Mouse (Mus musculus) spleen, embryonic (tissue): ENCODE measurements around the gene Amotl1.
"Not testable (repeated sequence)": the region's sequence is repeated elsewhere in the genome, so short reads cannot be mapped to it uniquely, and the experiment has no call there.

ENCODE experiments used
- CTCF ChIA-PET: fragments of 350-600 bp; sonication (Branson Sonifier 250); formaldehyde crosslinking; loops from one replicate; lab custom pipeline; 2022; lab: Charles Lee

The Amotl1 gene

GRCm38 (mm10) chr9:14644956-14645355 lies at the start of gene Amotl1:
Gene Amotl1 (minus strand): TSS chr9:14645056.
- CTCF ChIA-PET, result interaction anchor here (0.6 kb wide), 1 partner anchor 1899 kb away, joined by 3 read pairs; no protein-coding TSS in a partner anchor

- CTCF ChIA-PET, result no interaction called here
Observed at GRCm38 (mm10) chr9:14689376-14690108, 44.7 kb upstream of the Amotl1 start.

GRCm38 (mm10) chr9:14684363-14684762 lies 39.5 kb upstream of the Amotl1 start:
- CTCF ChIA-PET, result no interaction called here

- CTCF ChIA-PET, result no interaction called here
Observed at GRCm38 (mm10) chr9:14682741-14683140, 37.9 kb upstream of the Amotl1 start.

DNA sequence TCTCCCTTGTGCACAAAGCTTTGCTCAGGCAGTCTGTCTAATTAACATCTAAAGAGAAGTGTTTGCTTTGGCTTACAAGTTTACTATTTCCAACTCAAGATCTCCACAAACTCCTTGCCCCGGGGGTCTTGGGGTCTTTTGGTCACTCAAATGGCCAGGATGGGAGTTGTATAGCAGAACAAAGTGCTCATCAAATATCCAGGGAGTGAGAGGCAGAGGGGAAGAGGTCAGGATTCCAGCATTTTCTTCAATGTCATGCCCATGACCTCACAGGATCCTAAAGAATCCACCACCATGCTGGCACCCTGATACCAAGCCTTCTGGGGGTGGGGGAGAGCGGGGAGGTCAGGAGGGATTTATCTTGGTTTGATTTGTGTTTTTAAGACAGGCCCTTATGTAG lies 35.7 kb upstream of the Amotl1 start:
- CTCF ChIA-PET, result no interaction called here

- CTCF ChIA-PET, result no interaction called here
Observed at GRCm38 (mm10) chr9:14675707-14676691, 31.1 kb upstream of the Amotl1 start.

- CTCF ChIA-PET, result no interaction called here
Observed at GRCm38 (mm10) chr9:14674506-14674905, 29.6 kb upstream of the Amotl1 start.

DNA sequence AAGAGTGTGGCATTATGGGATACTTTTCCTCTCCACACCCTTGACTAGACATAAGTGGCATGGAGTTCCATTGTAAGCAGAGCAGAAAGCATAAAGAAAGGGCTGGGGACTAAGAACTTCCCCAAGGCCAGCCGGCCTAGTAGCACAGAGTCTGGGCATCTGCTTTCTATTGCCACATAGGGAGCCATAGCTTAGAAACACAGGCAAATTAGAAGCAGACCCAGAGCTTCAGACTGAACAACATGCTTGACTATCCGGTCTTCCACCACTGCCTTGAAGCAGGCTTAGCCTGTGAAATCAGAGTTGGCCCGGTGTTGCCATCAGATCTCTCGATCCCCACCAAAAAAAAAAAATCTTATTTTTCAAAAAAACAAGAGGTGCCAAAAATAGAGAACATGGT lies 28.3 kb upstream of the Amotl1 start:
- CTCF ChIA-PET, result no interaction called here

DNA sequence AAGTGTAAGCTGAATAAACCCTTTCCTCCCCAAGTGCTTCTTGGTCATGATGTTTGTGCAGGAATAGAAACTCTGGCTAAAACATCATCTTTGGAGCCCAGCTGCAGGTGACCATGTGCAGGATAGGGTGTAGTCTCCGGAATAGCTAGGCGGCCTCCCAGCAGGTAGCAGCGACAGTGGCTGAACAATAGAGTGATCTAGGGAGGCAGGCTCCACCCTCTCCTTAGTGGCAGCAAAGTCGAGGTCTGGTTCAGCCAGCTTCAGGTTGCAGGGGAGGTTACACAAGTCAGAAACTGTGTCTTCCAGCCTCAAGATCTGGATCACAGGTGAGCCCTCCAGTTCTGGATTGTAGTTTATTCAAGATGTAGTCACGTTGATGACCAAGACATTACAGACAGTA lies 27.1 kb upstream of the Amotl1 start:
- CTCF ChIA-PET, result not testable (repeated sequence)

- CTCF ChIA-PET, result no interaction called here
Observed at GRCm38 (mm10) chr9:14668382-14668781, 23.5 kb upstream of the Amotl1 start.

DNA sequence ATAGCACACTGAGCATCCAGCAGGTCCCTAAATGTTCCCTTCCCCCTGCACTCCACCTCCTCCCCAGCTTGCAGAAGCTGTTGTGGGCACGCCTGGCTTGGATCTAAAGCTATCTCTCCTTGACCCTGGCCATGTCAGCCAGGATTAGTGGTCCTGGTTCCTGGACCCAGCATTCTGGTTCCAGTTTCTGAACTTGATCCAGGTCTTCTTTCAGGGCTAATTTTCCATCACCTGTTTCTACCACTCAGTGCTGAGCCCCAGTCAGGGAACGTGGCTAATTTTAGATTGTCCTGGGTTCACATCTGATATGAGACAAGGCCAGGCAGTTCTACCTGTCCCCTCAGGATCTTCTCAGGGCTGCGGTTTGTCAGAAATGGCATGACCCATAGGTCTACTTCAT lies 21.2 kb upstream of the Amotl1 start:
- CTCF ChIA-PET, result no interaction called here

- CTCF ChIA-PET, result no interaction called here
Observed at GRCm38 (mm10) chr9:14663591-14663990, 18.7 kb upstream of the Amotl1 start.

- CTCF ChIA-PET, result no interaction called here
Observed at GRCm38 (mm10) chr9:14662876-14663275, 18.0 kb upstream of the Amotl1 start.

DNA sequence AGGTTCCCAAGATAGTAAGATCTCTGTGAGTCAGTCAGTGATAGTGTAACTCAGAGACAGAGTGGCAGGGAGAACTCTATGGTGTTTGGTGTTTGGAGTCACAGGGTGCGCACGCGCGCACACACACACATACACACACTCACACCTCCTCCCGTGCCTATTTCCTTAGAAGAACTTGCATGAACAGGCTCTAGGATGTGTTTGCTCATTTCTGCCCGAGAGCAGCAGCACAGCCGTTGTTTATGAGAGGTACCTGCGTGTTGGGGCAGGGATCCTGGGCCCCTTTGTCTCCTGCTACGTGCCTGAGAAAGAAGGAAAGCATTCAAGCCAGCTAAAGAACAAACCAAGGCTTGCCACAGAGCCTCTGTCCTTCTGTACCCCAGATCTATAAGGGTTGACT lies 17.3 kb upstream of the Amotl1 start:
- CTCF ChIA-PET, result no interaction called here

- CTCF ChIA-PET, result no interaction called here
Observed at GRCm38 (mm10) chr9:14657926-14658325, 13.1 kb upstream of the Amotl1 start.

- CTCF ChIA-PET, result no interaction called here
Observed at GRCm38 (mm10) chr9:14654010-14654409, 9.2 kb upstream of the Amotl1 start.

GRCm38 (mm10) chr9:14652761-14653160 lies 7.9 kb upstream of the Amotl1 start:
- CTCF ChIA-PET, result no interaction called here

GRCm38 (mm10) chr9:14647849-14648248 lies 3.0 kb upstream of the Amotl1 start:
- CTCF ChIA-PET, result no interaction called here

DNA sequence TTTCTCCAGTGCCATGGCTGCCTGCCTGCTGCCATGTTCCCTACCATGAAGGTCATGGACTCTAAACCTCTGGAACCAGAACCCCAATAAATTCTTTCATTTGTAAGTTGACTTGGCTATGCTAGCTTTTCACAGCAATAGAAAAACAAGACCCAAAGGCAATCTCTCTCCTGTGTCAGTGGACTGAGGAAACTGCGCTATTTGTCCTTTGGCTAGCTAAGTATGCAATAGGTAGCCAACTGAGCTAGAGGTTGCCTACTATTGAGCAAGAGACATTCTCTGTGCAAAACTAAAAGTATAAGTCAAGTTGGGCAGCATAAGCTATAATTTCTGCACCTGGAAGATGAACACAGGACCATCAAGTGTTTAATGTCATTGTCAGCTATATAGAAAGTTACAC lies 1.8 kb upstream of the Amotl1 start:
- CTCF ChIA-PET, result no interaction called here

GRCm38 (mm10) chr9:14646061-14646460 lies 1.2 kb upstream of the Amotl1 start:
- CTCF ChIA-PET, result no interaction called here

DNA sequence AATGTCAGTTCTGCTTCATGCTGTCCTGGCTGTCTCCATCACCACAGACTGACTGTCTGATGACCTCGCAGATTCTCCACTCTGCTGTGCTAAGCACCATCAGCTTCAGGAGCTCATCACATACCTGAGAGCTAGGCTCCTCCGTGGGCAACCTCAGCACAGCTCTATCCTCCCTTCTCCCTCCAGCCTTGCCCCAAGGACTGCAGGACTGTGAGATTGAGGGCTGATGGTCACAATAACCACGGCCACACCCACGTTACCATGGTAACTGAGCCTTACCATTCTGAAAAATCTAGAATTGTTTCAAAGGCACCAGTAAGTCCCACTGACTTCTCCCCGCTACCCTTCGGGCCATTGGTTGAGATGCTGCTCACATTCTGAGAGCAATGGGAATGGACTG lies 1.5 kb downstream of the Amotl1 start:
- CTCF ChIA-PET, result no interaction called here

- CTCF ChIA-PET, result no interaction called here
Observed at GRCm38 (mm10) chr9:14642251-14643021, 2.4 kb downstream of the Amotl1 start.
